Mouse (Mus musculus) layer of hippocampus, adult 2 months (tissue): ENCODE data around the gene Slc19a3. TPM values are rescaled to one million over a fixed set of nuclear protein-coding genes. Genes with fewer than 3 reads are reported as not detected.

Experiments
- DNase-seq, 2 experiments: peaks; one replicate each; pipeline ENCODE4 v3.0.0; 2022; ENCODE audit warnings: low spot score in 2 of 2
- H3K27ac ChIP-seq: fragments of 200-600 bp; 2 replicates; pipeline ENCODE4 v1.8.1; 2022
- H3K4me3 ChIP-seq: fragments of 200-600 bp; 2 replicates; pipeline ENCODE4 v1.8.1; 2022; ENCODE audit warnings: mild to moderate bottlenecking
- CTCF ChIP-seq: fragments of 200-600 bp; conservative IDR thresholded peaks from 2 replicates; pipeline ENCODE4 v1.8.1; 2022; ENCODE audit warnings: antibody characterized with exemption, mild to moderate bottlenecking, moderate library complexity
- long read RNA-seq, 2 experiments: library from polyadenylated mRNA; stranded (forward); transcript quantifications; one replicate each; pipeline ENCODE4 v2.0.0; 2021; ENCODE audit warnings: borderline mapping rate in 2 of 2
- total RNA-seq, 2 experiments: library from RNA; stranded (reverse); gene quantifications; 2 replicates each; pipeline ENCODE4 v1.2.3; 2021

Slc19a3 gene
- total RNA-seq, result 1 to 10 TPM; 3.1 to 3.2 TPM
- long read RNA-seq, experiment 1, partial matches to known transcripts, result 0 of 3 reads
- long read RNA-seq, experiment 1, other reads (novel, unspliced or antisense), result 2 of 3 reads
- long read RNA-seq, experiment 2, partial matches to known transcripts, result 0 of 2 reads
- long read RNA-seq, experiment 2, other reads (novel, unspliced or antisense), result 2 of 2 reads

GRCm38 (mm10) chr1:83038109-83038672 is at the start of gene Slc19a3:
Gene Slc19a3, minus strand, starts transcription at chr1:83038448.
- Histone ChIP-seq H3K27ac (peak within 1 kb of the TSS; percentile 86), H3K4me3 (peak within 1 kb of the TSS; percentile 48)
- peak; percentile 29 to 36 for DNase-seq
- no peak for TF ChIP-seq CTCF

- no peak for TF ChIP-seq CTCF
- no peak overlapping the region for H3K4me3 ChIP-seq
Measured at GRCm38 (mm10) chr1:83084790-83085189, 46.5 kb upstream of the Slc19a3 start.

GRCm38 (mm10) chr1:83077016-83077415 is 38.8 kb upstream of the Slc19a3 start:
- TF ChIP-seq CTCF, result no peak
- DNase-seq, result peak in 1 of 2 experiments; percentile 5

More at GRCm38 (mm10) chr1:83084790-83085189, 46.5 kb upstream of the Slc19a3 start:
- DNase-seq, result no peak
- H3K27ac ChIP-seq, result no peak overlapping the region

GRCm38 (mm10) chr1:83076190-83076917 is 38.1 kb upstream of the Slc19a3 start:
- Histone ChIP-seq H3K4me3 (peak overlapping the region; percentile 41), H3K27ac (no peak overlapping the region)
- peak; percentile 94 for TF ChIP-seq CTCF
- DNase-seq, result peak; percentile 7 to 55

More at GRCm38 (mm10) chr1:83077016-83077415, 38.8 kb upstream of the Slc19a3 start:
- Histone ChIP-seq H3K4me3 (no peak overlapping the region), H3K27ac (no peak overlapping the region)

- no peak for DNase-seq
- no peak for TF ChIP-seq CTCF
- no peak overlapping the region for H3K27ac ChIP-seq
- peak overlapping the region; percentile 41 for H3K4me3 ChIP-seq
Measured at GRCm38 (mm10) chr1:83075526-83076189, 37.4 kb upstream of the Slc19a3 start.

GRCm38 (mm10) chr1:83067205-83067604 is 29.0 kb upstream of the Slc19a3 start:
- Histone ChIP-seq H3K27ac (no peak overlapping the region), H3K4me3 (no peak overlapping the region)
- peak in 1 of 2 experiments; percentile 22 for DNase-seq
- no peak for TF ChIP-seq CTCF

GRCm38 (mm10) chr1:83066577-83066976 is 28.3 kb upstream of the Slc19a3 start:
- DNase-seq, result no peak
- Histone ChIP-seq H3K27ac (no peak overlapping the region), H3K4me3 (no peak overlapping the region)
- TF ChIP-seq CTCF, result no peak

GRCm38 (mm10) chr1:83064851-83065250 is 26.6 kb upstream of the Slc19a3 start:
- H3K4me3 ChIP-seq, result no peak overlapping the region
- peak; percentile 9 to 25 for DNase-seq
- H3K27ac ChIP-seq, result no peak overlapping the region
- TF ChIP-seq CTCF, result peak; percentile 84

GRCm38 (mm10) chr1:83060643-83061042 is 22.4 kb upstream of the Slc19a3 start, which contains the start of gene Krtap28-13:
Gene Krtap28-13, plus strand, starts transcription at chr1:83060930.
- no peak for DNase-seq
- TF ChIP-seq CTCF, result no peak
- H3K4me3 ChIP-seq, result no peak within 1 kb of the TSS
- no peak within 1 kb of the TSS for H3K27ac ChIP-seq

GRCm38 (mm10) chr1:83059278-83059677 is 21.0 kb upstream of the Slc19a3 start, which contains the start of gene A030005K14Rik:
Gene A030005K14Rik, minus strand, starts transcription at chr1:83059378.
- Histone ChIP-seq H3K27ac (no peak within 1 kb of the TSS), H3K4me3 (no peak within 1 kb of the TSS)
- no peak for TF ChIP-seq CTCF
- no peak for DNase-seq

- no peak overlapping the region for H3K4me3 ChIP-seq
- H3K27ac ChIP-seq, result no peak overlapping the region
- no peak for DNase-seq
- no peak for TF ChIP-seq CTCF
Measured at GRCm38 (mm10) chr1:83058481-83058880, 20.2 kb upstream of the Slc19a3 start.

GRCm38 (mm10) chr1:83044882-83045427 is 6.7 kb upstream of the Slc19a3 start, which contains the start of gene Gm47969:
Gene Gm47969, plus strand, starts transcription at chr1:83044932.
- no peak for DNase-seq
- Histone ChIP-seq H3K4me3 (no peak within 1 kb of the TSS), H3K27ac (no peak within 1 kb of the TSS)
- TF ChIP-seq CTCF, result no peak
